Mouse (Mus musculus) ES-E14 (cell line): ENCODE data around the gene Mst1r. TPM values are rescaled to one million over a fixed set of nuclear protein-coding genes. Genes with fewer than 3 reads are reported as not detected.

Experiments used
- DNase-seq: peaks from one replicate; pipeline ENCODE4 v3.0.0-alpha.2; 2013; ENCODE audit warnings: low read depth, low spot score
- H3K27ac ChIP-seq: 2 replicates; pipeline ENCODE4 v1.5.1; 2012; ENCODE audit warnings: low read depth, mild to moderate bottlenecking, low read length, moderate library complexity, mixed read lengths; ENCODE audit not compliant: poor library complexity, insufficient read depth, severe bottlenecking
- H3K36me3 ChIP-seq: 2 replicates; pipeline ENCODE4 v1.6.1; 2012; ENCODE audit warnings: mild to moderate bottlenecking, low read length, moderate library complexity, mixed read lengths; ENCODE audit not compliant: control insufficient read depth, poor library complexity, insufficient read depth, severe bottlenecking
- H3K4me1 ChIP-seq, 2 experiments: fragments of 150-350 bp in 1 of 2; sonication (generic) in 1 of 2; 2 replicates each; pipeline ENCODE4 v1.6.1; 2012; ENCODE audit warnings: low read length in 2 of 2, mild to moderate bottlenecking in 1 of 2, mixed read lengths in 1 of 2; ENCODE audit not compliant: control insufficient read depth in 2 of 2, insufficient read depth in 2 of 2, poor library complexity in 1 of 2
- H3K4me3 ChIP-seq, 2 experiments: fragments of 150-350 bp in 1 of 2; sonication (generic) in 1 of 2; 2 replicates each; pipeline ENCODE4 v1.5.1; 2012; ENCODE audit warnings: low read length in 2 of 2, low read depth in 1 of 2, mild to moderate bottlenecking in 1 of 2, mixed read lengths in 1 of 2; ENCODE audit not compliant: insufficient read depth in 1 of 2, poor library complexity in 1 of 2, severe bottlenecking in 1 of 2
- H3K9ac ChIP-seq: 2 replicates; pipeline ENCODE4 v1.6.1; 2012; ENCODE audit warnings: low read depth, mild to moderate bottlenecking, low read length, mixed read lengths; ENCODE audit not compliant: poor library complexity, insufficient read depth, severe bottlenecking
- H3K9me3 ChIP-seq: fragments of 150-350 bp; sonication (generic); 2 replicates; pipeline ENCODE4 v1.6.1; 2012; ENCODE audit warnings: low read depth, mild to moderate bottlenecking, low read length; ENCODE audit not compliant: control insufficient read depth, insufficient read depth
- CHD2 ChIP-seq: IDR thresholded peaks from 2 replicates; pipeline ENCODE4 v1.6.1; 2014; ENCODE audit warnings: mild to moderate bottlenecking, low read depth, low read length, inconsistent platforms
- HCFC1 ChIP-seq: IDR thresholded peaks from 2 replicates; pipeline ENCODE4 v1.6.1; 2012; ENCODE audit warnings: low read length, inconsistent platforms, borderline replicate concordance; ENCODE audit not compliant: insufficient read depth
- MAFK ChIP-seq: IDR thresholded peaks from 2 replicates; pipeline ENCODE4 v1.6.1; 2014; ENCODE audit warnings: mild to moderate bottlenecking, low read depth, low read length, inconsistent platforms; ENCODE audit not compliant: insufficient read depth
- ZC3H11A ChIP-seq: IDR thresholded peaks from 2 replicates; pipeline ENCODE4 v1.6.1; 2012; ENCODE audit warnings: low read depth, mild to moderate bottlenecking, inconsistent platforms, low read length, borderline replicate concordance
- ZNF384 ChIP-seq: IDR thresholded peaks from 2 replicates; pipeline ENCODE4 v1.6.1; 2012; ENCODE audit warnings: low read depth, low read length, inconsistent platforms
- in situ Hi-C, 2 experiments: fragments of 600-800 bp; cut with MboI; formaldehyde crosslinking; loops; one replicate each; pipeline ENCODE4 v1.15.1; 2025; ENCODE audit warnings: low sequenced_read_pairs in 2 of 2, inconsistent platforms in 1 of 2; ENCODE audit not compliant: unreplicated experiment in 2 of 2
- total RNA-seq: library from RNA; depleted of rRNA; stranded (reverse); fragments of 300-350 nt; gene quantifications from 2 replicates; pipeline ENCODE4 v1.2.3, GENCODE M21; 2012

Mst1r gene
- total RNA-seq, 1 experiment: 0.22 TPM

DNA sequence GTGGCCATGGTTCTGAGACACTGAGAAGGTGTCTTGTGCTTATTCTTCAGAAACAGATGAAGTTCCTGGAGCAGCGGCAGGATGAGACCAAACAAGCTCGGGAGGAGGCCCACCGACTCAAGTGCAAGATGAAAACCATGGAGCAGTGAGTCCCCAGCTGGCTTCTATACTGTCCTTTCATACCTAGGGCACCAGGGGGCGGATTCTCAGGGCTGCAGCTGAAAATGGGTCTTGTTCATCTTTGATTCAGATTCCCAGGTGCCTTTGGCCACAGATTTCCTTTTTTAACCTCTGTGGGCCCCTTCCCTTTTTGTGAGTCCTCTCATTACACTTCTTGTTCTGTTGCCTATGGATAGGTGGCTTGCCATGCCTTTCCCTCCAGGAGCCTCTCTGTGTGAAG, 54.3 kb downstream of the Mst1r start:
- H3K4me1 ChIP-seq: peaks cover 6 to 12% of the 10 kb centered on the region in 2 experiments; a peak in 3 of 4 replicates
- no peak overlapping the region for H3K9ac ChIP-seq
- no peak for DNase-seq
- in situ Hi-C loops: no loop called here
- H3K4me3 ChIP-seq: no peak overlapping the region
- no peaks in the 10 kb centered on the region for H3K9me3 ChIP-seq
- TF ChIP-seq ZC3H11A (no peak), MAFK (no peak), HCFC1 (no peak), ZNF384 (no peak), CHD2 (no peak)
- peaks cover 62% of the 10 kb centered on the region for H3K36me3 ChIP-seq
- no peak overlapping the region for H3K27ac ChIP-seq

DNA sequence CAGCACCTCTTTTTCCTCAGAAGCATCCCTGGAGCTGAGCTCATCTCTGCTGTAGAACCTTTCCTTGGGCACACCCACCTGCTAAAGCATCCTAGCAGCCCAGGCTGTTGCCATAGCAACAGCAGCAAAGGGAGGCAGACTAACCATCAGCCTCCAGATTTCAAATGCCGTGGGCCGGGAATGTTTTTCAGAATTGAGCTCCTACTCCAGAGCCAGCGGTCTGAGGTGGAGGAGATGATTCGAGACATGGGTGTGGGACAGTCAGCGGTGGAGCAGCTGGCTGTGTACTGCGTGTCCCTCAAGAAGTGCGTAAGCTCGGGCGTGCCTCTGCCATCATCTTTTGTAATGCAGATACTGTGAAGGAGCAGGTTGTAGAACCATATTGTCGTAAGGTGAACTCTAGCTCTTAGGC, 54.7 kb downstream of the Mst1r start:
- Histone ChIP-seq H3K4me3 (peak overlapping the region in 1 of 2 experiments; percentile 4; a peak in 2 of 4 replicates), H3K27ac (peak overlapping the region; percentile 65; the same call in 1 of the 2 replicates), H3K9ac (no peak overlapping the region), H3K4me1 (peaks cover 6 to 12% of the 10 kb centered on the region in 2 experiments; a peak in 3 of 4 replicates), H3K36me3 (peaks cover 61% of the 10 kb centered on the region), H3K9me3 (no peaks in the 10 kb centered on the region)
- peak; percentile 72 for DNase-seq
- in situ Hi-C loops: no loop called here
- no peak for TF ChIP-seq MAFK
- peak; percentile 63; the same call in 1 of the 2 replicates for TF ChIP-seq HCFC1

DNA sequence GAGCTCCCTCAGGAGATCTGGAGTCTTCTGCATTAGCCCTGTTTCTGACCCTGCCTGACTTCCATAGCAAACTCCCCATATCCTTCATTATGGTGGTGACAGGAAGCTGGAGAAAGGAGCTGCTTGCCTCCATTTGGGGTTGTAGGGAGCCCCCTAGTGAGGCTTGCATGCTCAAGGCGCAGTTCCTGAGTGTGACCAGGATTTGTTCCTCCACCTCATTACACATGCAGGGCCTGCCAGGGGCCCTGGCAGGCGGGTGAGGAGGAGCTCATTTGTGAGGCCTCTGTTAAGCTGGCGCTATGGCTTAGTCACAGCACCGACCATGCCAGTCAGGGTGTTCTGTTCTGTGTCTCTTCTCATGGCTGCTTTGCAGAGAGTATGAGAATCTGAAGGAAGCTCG, 55.2 kb downstream of the Mst1r start:
- Histone ChIP-seq H3K9me3 (no peaks in the 10 kb centered on the region), H3K4me3 (peak overlapping the region in 1 of 2 experiments; percentile 4; a peak in 1 of 4 replicates), H3K36me3 (peaks cover 57% of the 10 kb centered on the region), H3K27ac (peak overlapping the region; percentile 65), H3K9ac (no peak overlapping the region), H3K4me1 (peaks cover 4 to 10% of the 10 kb centered on the region in 2 experiments; a peak in 3 of 4 replicates)
- in situ Hi-C loops: no loop called here
- DNase-seq: no peak
- no peak for TF ChIP-seq MAFK
- no peak for TF ChIP-seq ZNF384
- no peak for TF ChIP-seq ZC3H11A
- TF ChIP-seq HCFC1: no peak
- TF ChIP-seq CHD2: no peak

DNA sequence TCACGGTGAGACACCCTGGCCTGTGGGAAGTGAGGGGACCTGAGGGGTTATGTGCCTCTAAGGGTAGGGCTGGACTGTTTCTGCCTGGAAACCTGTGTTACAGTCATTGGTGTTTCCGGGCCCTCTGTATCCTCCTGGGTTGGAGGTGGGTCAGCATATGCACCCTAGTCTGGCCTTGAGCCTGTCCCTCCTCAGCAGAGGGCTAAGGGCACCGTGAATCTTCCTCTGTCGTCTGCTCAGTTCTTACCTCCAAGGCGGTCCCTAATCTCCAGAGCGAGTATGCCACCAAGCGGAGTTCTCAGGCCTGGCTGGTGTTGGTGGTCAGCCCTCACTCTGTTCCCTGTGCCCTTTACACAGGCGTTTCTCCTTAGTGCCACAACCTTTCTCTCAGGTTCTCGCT, 56.2 kb downstream of the Mst1r start:
- in situ Hi-C loops: no loop called here
- no peak overlapping the region for H3K4me3 ChIP-seq
- TF ChIP-seq ZC3H11A: no peak
- TF ChIP-seq ZNF384: no peak
- TF ChIP-seq HCFC1: no peak
- TF ChIP-seq CHD2: no peak
- no peak for TF ChIP-seq MAFK
- no peaks in the 10 kb centered on the region for H3K9me3 ChIP-seq
- H3K4me1 ChIP-seq: peaks cover 4 to 8% of the 10 kb centered on the region in 2 experiments; a peak in 3 of 4 replicates
- peaks cover 50% of the 10 kb centered on the region for H3K36me3 ChIP-seq
- H3K27ac ChIP-seq: no peak overlapping the region
- no peak overlapping the region for H3K9ac ChIP-seq
- no peak for DNase-seq

DNA sequence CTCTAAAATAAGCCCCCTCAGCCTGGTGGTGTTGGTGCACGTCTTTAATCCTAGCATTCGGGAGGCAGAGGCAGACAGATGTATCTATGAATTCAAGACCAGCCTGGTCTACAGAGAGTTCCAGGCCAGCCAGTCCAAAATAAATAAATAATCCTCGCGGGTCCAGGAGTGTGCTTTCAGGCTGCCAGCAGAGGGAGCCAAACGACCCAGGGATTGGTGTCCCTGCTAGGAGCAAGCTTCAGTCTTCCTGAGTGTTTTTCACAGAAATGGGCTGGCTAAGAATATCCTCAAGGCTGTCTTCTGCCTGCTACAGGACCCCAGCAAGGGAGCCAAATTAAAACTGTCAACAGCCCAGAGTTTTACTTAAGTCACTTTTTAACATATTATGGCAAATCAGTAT, 57.0 kb downstream of the Mst1r start:
- H3K4me1 ChIP-seq: peaks cover 4 to 8% of the 10 kb centered on the region in 2 experiments; a peak in 3 of 4 replicates
- H3K27ac ChIP-seq: no peak overlapping the region
- H3K9me3 ChIP-seq: no peaks in the 10 kb centered on the region
- DNase-seq: peak; percentile 71
- in situ Hi-C loops: no loop called here
- H3K9ac ChIP-seq: no peak overlapping the region
- H3K4me3 ChIP-seq: no peak overlapping the region
- TF ChIP-seq MAFK: no peak
- no peak for TF ChIP-seq HCFC1
- TF ChIP-seq ZC3H11A: peak; percentile 56; the same call in 1 of the 2 replicates
- peaks cover 53% of the 10 kb centered on the region for H3K36me3 ChIP-seq
